Mouse (Mus musculus) kidney, postnatal 25 days (tissue): Measurements from ENCODE around the gene Ablim2.

ENCODE experiments used
- DNase-seq, 2 experiments: peaks; one replicate each; pipeline ENCODE4 v3.0.0; 2021; ENCODE audit warnings: mixed read lengths in 2 of 2

Gene Ablim2

DNA sequence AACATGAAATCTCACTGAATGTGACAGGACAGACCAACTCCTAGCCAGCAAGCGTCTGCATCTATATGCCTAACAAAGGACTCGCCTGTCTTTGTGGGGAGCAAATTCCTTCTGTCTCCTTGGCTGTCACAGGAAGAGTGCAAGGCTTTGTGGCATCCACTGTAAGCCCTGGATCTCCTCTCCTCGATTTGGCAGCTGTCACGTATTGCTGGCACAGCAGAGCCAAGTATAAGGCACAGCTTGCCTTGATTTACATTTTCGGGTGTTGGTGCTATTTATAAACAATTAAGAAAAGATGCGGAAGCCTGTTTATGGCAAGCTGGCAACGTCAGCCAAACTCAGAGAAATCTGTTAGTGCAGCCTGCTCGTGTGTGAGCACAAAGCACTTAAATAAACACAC lies 160.7 kb downstream of the Ablim2 start:
- no peak for DNase-seq

GRCm38 (mm10) chr5:35920076-35920475 lies 162.4 kb downstream of the Ablim2 start:
- no peak for DNase-seq

- no peak for DNase-seq
Observed at GRCm38 (mm10) chr5:35920557-35920956, 162.9 kb downstream of the Ablim2 start.

- no peak for DNase-seq
Observed at GRCm38 (mm10) chr5:35921141-35921540, 163.5 kb downstream of the Ablim2 start.

DNA sequence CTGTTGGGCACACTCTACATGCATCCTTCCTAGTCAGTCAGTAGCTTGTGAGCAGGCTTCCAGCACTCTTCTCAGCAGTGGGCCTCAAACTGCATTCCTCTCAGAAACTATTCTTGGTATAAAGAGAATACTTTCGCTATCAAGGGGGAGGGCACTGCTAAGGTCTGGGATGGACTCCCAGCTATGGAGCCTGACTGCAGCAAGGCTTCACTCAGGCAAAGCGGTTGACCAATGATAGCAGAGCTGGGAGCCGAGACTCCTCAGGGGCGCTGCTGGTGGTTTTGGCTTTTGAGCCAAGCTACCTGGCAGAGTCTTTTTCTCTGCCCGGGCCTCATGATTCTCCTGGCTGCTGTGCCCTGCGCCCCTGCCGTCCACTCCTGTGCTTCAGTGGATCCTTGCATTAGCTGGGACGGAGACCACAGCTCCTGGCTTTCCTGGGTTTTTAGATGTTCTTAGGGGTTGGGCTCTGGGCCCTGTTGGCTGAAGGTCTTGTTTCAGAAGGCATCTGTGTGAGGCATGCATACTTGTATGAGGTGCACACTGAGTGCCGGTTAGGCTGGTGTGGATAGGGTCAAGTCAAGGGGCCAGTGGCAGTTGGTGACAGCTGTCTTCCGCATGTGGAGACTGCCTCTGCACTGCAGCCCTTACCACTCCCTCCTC lies 164.0 kb downstream of the Ablim2 start:
- peak; percentile 44 to 64 for DNase-seq

DNA sequence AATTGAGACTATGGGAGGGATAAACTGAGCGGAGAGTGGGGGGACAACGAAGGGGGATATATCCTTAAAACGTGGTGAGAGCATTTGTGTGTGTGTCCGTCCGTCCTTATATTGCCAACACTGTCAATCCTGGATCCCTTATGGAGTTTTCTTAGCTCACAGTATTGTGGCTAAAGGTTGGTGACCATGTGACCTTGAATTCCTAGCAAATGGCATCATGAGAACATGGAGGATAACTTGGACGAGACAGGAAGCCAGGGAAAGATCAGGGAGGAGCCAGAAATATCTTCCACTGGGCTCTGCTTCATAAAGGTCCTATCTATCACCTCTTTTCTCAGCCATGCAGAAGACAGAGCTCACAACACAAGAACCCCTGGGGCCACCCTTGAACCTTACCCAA lies 165.8 kb downstream of the Ablim2 start:
- DNase-seq: no peak

DNA sequence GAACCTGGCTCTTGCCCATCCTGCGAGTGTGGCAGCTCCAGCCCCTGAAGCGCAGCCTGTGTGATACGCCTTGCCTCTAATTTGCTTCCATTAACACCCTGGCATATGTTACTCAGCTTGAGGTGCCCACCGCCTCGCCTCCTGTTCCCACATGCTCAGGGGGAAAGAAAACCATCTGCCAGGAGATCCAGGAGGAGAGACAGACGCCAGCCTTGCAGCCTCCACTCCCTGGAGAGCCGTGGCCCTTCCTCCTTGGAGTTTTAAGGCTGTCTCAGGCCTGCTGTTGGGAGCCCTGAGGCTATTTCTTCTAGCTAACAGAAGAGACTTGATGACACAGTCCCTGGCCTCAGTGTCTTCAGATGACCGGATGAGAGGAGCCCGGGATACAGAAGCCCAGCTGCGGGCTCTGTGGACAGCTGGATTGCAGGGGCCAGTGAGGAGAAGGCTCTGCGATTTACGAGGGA lies 167.5 kb downstream of the Ablim2 start:
- DNase-seq: peak; percentile 36 to 62

- DNase-seq: no peak
Observed at GRCm38 (mm10) chr5:35926511-35926910, 168.8 kb downstream of the Ablim2 start.

GRCm38 (mm10) chr5:35931296-35931695 lies 173.6 kb downstream of the Ablim2 start:
- no peak for DNase-seq

DNA sequence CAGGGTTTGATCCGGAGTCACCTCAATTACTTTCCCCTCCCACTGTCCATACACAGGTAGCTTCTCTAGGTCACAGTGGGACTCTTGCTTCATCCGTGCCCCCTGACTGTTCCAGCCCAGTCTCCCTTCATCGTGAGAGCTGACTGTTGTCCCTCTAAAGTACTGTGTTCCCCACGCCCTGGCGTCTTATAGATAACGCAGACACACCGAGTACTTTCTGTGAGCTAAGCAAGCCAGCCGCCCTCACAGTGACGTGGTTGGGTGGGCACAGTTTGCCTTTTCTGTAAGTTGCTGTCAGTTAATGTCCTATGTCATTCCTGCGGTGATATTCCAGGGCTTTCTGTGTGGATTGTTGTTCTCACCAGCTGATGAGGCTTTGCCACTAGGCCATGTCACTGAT lies 175.4 kb downstream of the Ablim2 start:
- no peak for DNase-seq
